Mouse (Mus musculus): ENCODE results near the gene Cdk14.

- TF ChIP-seq CTCF (IDR thresholded peaks at IDR 0.05; ENCODE audit: insufficient read depth, low read depth, low read length) (no peak), POLR2A (IDR thresholded peaks at IDR 0.05; ENCODE audit: insufficient read depth, low read depth, low read length) (no peak)
These were observed 646.9 kb downstream of the Cdk14 start for GRCm38 (mm10) chr5:4773090-4773772.

Measured in olfactory bulb, adult 2 months (tissue).